Mouse (Mus musculus) heart, embryonic 10.5 days (tissue): ENCODE results near the gene Kdm6b. TPM values are rescaled to one million over a fixed set of nuclear protein-coding genes. Genes with fewer than 3 reads are reported as not detected.

Source experiments
- DNase-seq: peaks from one replicate; pipeline ENCODE4 v3.0.0-alpha.2; 2017; ENCODE audit warnings: low spot score
- H3K27ac ChIP-seq: fragments of 300-500 bp; sonication (generic); 2 replicates; pipeline ENCODE4 v1.5.1; 2016; ENCODE audit warnings: mild to moderate bottlenecking
- H3K27me3 ChIP-seq: fragments of 300-500 bp; sonication (generic); 2 replicates; pipeline ENCODE4 v1.6.1; 2016; ENCODE audit warnings: mild to moderate bottlenecking; ENCODE audit not compliant: poor library complexity, insufficient read depth, severe bottlenecking
- H3K36me3 ChIP-seq: fragments of 300-500 bp; sonication (generic); 2 replicates; pipeline ENCODE4 v1.6.1; 2016; ENCODE audit warnings: mild to moderate bottlenecking, moderate library complexity
- H3K4me1 ChIP-seq: fragments of 300-500 bp; sonication (generic); 2 replicates; pipeline ENCODE4 v1.6.1; 2016; ENCODE audit warnings: mild to moderate bottlenecking
- H3K4me3 ChIP-seq: fragments of 300-500 bp; sonication (generic); 2 replicates; pipeline ENCODE4 v1.5.1; 2016; ENCODE audit warnings: mild to moderate bottlenecking, moderate library complexity
- H3K9me3 ChIP-seq: fragments of 300-500 bp; sonication (generic); 2 replicates; pipeline ENCODE4 v1.6.1; 2016; ENCODE audit warnings: mild to moderate bottlenecking, moderate library complexity
- WGBS: fragments of 180-500 bp; shearing (Covaris S2); methylation state at CpG from one replicate; pipeline ENCODE4 v1.1.7; 2016; 5-methylcytosine and 5-hydroxymethylcytosine counted together
- polyA plus RNA-seq: library from polyadenylated mRNA; unstranded; fragments of >200 nt; fragmentation: Nextera tagmentation; extraction: Ambion mirVana; gene quantifications from 2 replicates; pipeline ENCODE4 v1.2.1, GENCODE M21; 2016

The Kdm6b gene
- polyA plus RNA-seq, result 20.9 and 26.9 TPM in 2 replicates

DNA sequence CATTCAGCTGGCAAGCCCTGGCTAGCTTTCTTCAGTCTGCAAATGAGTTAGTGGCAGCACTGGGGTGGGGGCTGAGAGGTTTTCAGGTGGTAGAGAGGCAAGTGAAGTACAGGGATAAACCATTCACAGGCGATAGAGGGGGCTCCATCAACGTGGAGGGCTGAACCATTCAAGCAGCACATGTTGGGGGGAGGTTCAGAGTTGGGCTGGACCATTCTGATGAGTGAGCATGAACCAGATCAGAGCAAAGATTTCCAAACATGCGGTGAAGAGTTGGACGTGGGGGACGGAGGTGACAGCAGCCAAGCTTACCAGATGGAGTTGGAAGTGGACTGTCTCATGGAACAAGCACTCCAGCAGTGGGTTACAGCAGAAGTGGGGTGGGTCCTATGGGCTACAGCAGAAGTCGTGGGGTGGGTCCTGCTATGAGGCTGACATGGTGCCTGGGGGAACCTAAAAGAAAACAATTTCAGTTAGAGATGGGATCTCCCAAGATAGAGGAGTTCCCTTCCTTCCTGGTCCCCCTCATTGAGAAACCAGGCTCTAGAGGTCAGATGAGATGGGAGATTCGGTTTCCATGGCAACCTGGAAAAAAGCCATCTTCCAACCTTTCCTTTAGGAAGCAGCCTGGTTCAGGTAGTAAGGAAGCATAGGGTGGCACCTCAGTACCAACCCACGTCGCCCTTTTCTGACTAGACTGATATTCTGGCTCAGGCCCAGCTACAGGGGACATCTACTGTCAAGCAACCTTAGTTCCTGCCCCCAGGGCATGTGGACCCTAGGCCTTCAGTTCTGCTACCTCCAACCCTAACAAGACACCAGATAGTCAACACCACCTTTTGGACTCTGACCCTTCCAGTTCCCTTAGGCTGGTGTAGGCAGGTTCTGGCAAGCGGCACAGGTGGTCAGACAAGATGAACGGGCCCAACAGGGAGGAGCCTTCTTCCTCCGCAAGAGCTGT, at the start of gene Kdm6b:
Gene Kdm6b (minus strand): TSS at position 455 of the 961 bp plus-strand sequence.
- H3K27ac ChIP-seq, result peak within 1 kb of the TSS; percentile 98
- no peaks in the 10 kb centered on the region for H3K27me3 ChIP-seq
- H3K36me3 ChIP-seq, result peaks cover 17% of the 10 kb centered on the region
- peak within 1 kb of the TSS; percentile 86 for H3K4me3 ChIP-seq
- H3K9me3 ChIP-seq, result no peaks in the 10 kb centered on the region
- no peak for DNase-seq
- WGBS, result 40% methylated on average over 12 of the region's 12 CpGs
- H3K4me1 ChIP-seq, result peaks cover 83% of the 10 kb centered on the region

DNA sequence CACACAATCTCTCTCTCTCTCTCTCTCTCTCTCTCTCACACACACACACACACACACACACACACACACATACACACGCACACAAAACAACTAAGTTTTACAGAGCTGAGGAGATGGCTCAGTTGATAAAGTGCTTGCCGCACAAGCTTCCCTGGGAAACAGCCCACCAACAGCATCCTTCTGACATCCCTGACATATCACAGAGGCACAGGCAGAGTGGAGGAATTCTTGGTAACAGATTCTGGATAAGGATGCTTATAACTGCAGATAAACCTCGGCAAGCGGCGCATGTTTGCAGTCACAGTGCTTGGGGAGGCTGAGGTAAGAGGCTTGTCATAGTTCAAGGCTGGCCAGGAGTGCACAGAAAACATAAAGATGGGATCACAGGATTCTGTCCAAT, 48.1 kb upstream of the Kdm6b start:
- H3K36me3 ChIP-seq, result no peaks in the 10 kb centered on the region
- H3K4me1 ChIP-seq, result peaks cover 39% of the 10 kb centered on the region
- H3K27ac ChIP-seq, result peak overlapping the region; percentile 50
- no peaks in the 10 kb centered on the region for H3K27me3 ChIP-seq
- no peak for DNase-seq
- H3K4me3 ChIP-seq, result no peak overlapping the region
- 6% methylated on average over 5 of the region's 5 CpGs for WGBS
- no peaks in the 10 kb centered on the region for H3K9me3 ChIP-seq

DNA sequence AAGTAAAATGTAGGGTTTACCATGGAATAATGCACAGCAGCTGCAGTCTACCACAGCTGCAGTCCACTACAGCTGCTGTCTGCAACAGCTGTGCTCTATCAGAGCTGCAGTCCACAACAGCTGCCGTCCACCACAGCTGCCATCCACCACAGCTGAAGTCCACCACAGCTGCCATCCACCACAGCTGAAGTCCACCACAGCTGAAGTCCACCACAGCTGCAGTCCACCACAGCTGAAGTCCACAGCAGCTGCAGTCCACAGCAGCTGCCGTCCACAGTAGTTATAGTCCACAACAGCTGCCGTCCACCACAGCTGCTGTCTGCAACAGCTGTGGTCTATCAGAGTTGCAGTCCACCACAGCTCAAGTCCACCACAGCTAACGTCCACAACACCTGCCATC, 46.4 kb upstream of the Kdm6b start:
- 57% methylated on average over 4 of the region's 4 CpGs for WGBS

DNA sequence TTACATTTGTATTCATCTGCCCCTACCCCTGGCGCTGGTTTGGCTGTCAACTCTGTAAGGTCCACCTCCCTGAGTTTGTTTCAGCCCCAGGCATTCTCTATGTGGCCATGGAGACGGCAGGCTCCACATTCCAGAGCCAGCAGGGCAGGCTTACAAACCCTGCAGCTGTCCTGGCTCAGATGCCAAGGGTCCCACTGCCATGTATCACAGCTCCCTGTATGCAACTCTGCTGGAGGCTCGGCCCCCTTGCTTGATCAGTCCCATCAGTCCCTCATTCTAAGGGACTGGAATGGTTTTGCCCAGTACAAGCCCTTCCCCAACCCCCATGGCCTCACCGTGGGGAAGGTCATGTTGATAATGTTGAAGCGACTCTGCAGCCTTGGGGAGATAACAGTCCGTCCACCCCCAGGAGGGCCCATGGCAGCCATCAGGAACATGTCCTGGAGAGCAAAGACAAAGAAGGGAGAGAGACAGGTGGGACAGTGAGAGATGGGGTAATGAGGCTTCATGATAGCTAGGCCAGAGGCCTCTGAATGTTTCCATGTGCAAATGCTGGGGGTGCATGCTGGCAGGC, 43.6 kb upstream of the Kdm6b start:
- Histone ChIP-seq H3K9me3 (no peaks in the 10 kb centered on the region), H3K27ac (peak overlapping the region; percentile 80), H3K4me1 (peaks cover 61% of the 10 kb centered on the region), H3K27me3 (no peaks in the 10 kb centered on the region), H3K4me3 (peak overlapping the region; percentile 25; the same call in 1 of the 2 replicates), H3K36me3 (no peaks in the 10 kb centered on the region)
- peak; percentile 86 for DNase-seq
- WGBS, result 5% methylated on average over 6 of the region's 6 CpGs

More for the DNA sequence above, 46.4 kb upstream of the Kdm6b start:
- no peak for DNase-seq
- H3K4me3 ChIP-seq, result no peak overlapping the region
- H3K27me3 ChIP-seq, result no peaks in the 10 kb centered on the region
- no peak overlapping the region for H3K27ac ChIP-seq
- no peaks in the 10 kb centered on the region for H3K36me3 ChIP-seq
- peaks cover 42% of the 10 kb centered on the region for H3K4me1 ChIP-seq
- H3K9me3 ChIP-seq, result no peaks in the 10 kb centered on the region

DNA sequence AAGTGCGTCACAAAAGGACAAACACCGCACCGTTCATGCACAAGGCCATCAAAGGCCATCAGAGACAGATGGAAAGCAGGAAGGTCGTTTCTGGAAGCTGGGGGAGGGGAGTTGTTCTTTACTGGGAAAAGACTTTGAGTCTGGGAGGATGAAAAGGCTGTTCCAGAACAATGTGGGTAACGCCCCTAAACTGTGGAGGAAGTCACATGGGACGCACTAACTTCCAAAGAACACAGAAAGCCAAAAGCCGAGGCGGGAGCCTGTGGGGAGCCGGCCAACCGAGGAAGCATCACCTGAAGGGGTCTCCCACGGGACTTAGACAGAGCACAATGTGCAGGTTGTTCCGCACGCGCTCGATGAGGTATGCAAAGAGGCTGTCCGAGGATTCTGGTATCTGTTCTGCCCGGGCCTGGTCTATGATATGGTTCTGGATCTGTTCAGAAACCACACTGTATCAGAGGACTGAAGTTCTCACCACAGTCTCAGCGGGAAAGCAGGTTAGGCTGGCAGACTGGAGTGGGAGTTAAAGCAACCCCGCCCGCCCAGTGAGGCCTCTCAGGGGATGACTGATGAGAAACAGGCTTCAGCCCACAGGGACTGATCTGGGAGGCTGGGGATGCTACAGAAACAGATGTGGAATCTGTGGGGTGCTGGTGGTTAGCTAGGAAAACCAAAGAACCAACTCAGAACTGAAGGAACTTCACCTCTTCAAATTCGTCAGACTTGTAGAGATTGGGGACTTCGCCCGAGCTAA, 38.8 kb upstream of the Kdm6b start:
- 34% methylated on average over 23 of the region's 23 CpGs for WGBS
- Histone ChIP-seq H3K27ac (peak overlapping the region; percentile 87), H3K9me3 (no peaks in the 10 kb centered on the region), H3K36me3 (no peaks in the 10 kb centered on the region), H3K4me3 (peak overlapping the region; percentile 35), H3K27me3 (no peaks in the 10 kb centered on the region; the same call in 1 of the 2 replicates), H3K4me1 (peaks cover 47% of the 10 kb centered on the region)
- DNase-seq, result peak; percentile 83

DNA sequence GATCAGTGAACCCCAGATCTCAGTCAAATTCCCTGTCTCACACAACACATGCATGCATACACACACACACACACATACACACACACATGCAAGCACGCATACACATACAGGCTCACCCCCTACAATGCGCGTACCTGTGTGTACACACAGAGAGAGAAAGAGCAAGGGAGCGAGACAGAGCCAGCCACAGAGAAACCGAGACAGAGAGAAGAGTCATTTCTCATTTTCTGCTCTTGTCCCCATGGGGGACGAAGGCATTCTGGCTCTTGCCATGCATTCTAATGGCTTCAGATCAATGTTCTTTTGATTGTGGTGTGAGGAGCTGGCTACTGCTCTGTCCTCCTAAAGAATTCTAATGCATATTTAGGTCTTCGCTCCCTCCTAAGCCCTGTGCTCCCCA, 33.8 kb upstream of the Kdm6b start:
- Histone ChIP-seq H3K9me3 (peaks cover 4% of the 10 kb centered on the region; the same call in 1 of the 2 replicates), H3K36me3 (no peaks in the 10 kb centered on the region), H3K27me3 (no peaks in the 10 kb centered on the region; the same call in 1 of the 2 replicates), H3K27ac (no peak overlapping the region), H3K4me3 (no peak overlapping the region), H3K4me1 (peaks cover 31% of the 10 kb centered on the region)
- WGBS, result 87% methylated on average over 7 of the region's 7 CpGs
- DNase-seq, result no peak

DNA sequence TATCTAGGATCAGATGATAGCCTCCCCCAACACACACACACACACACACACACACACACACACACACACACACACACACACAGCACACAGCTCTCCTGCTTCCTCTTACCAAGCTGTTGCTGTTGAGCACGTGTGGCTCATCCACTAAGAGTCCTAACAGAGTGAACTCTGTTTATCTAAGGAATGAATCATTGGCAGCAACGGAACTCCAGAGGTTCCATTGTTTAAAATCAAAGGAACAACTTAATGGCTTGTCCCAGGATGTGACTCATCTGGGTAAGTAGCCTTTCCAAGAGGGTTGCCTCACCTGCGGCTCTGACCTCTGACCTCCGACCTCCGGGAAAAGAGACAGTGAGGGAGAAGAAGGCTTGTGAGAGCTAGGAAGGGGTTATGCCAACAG, 29.9 kb upstream of the Kdm6b start:
- no peak for DNase-seq
- no peaks in the 10 kb centered on the region; the same call in 1 of the 2 replicates for H3K27me3 ChIP-seq
- H3K4me1 ChIP-seq, result peaks cover 21% of the 10 kb centered on the region
- H3K36me3 ChIP-seq, result no peaks in the 10 kb centered on the region
- peaks cover 4% of the 10 kb centered on the region; the same call in 1 of the 2 replicates for H3K9me3 ChIP-seq
- WGBS, result 29% methylated on average over 5 of the region's 5 CpGs
- no peak overlapping the region for H3K27ac ChIP-seq
- H3K4me3 ChIP-seq, result no peak overlapping the region

DNA sequence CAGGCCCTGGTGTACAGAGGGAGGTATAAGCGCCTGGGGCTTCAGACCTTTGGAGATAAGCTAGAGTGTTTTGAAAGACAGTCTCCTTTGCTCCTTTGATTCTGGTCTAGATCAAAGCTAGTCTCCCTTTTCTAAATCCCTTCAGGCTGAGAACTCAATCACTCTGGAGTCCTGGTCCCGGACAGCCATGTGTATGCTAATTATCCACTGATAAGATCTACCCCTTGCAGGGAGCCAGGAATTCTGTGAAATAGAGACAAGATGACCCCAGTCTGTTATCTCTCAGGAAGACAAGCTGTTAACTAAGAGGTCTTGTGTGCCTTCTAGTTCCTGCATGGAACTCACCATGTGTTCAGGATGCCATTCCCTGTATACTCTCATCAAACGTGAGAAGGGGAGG, 23.8 kb upstream of the Kdm6b start:
- DNase-seq, result no peak
- peaks cover 5% of the 10 kb centered on the region; the same call in 1 of the 2 replicates for H3K27me3 ChIP-seq
- WGBS, result 21% methylated on average over 3 of the region's 3 CpGs
- H3K36me3 ChIP-seq, result no peaks in the 10 kb centered on the region
- H3K9me3 ChIP-seq, result no peaks in the 10 kb centered on the region
- no peak overlapping the region for H3K4me3 ChIP-seq
- H3K27ac ChIP-seq, result no peak overlapping the region
- peaks cover 30% of the 10 kb centered on the region for H3K4me1 ChIP-seq

DNA sequence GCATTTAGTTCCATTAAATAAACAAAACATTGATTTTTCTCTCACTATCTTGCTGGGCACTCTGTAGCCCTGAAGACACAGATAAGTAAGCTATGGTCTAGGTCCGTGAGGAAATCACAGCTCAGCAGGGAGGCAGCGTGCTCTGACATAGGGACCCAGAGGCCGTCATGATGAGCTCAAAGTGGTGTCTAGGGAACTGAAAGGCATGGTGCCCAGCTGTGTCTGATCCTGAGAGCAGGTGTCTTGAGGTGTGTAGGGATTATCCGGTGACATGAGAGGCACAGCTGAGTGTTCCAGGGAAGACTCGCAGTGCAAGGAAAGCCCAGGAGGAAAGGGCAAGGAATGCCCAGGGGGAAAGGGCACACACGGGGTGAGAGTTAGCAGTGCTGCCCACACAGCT, 19.7 kb upstream of the Kdm6b start:
- Histone ChIP-seq H3K9me3 (no peaks in the 10 kb centered on the region), H3K4me3 (no peak overlapping the region), H3K4me1 (peaks cover 38% of the 10 kb centered on the region), H3K27me3 (peaks cover 5% of the 10 kb centered on the region; the same call in 1 of the 2 replicates), H3K36me3 (no peaks in the 10 kb centered on the region), H3K27ac (no peak overlapping the region)
- no peak for DNase-seq
- WGBS, result 53% methylated on average over 6 of the region's 6 CpGs

DNA sequence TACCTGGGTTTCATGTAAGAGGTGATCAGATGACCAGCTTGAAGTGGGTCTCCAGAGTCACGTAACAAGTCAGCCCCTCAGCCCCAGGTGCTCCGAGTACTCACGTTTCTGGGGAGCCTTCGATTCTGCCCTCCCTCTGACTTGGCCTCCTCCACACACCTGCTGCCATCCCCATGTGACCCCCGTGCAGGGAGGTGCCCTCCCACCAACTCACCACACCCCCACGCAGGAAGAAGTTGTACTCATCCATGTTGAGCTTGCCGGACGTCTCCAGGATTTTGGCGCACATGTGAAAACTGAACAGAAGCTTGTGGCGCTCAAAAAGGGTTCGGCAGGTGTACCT, 19.1 kb upstream of the Kdm6b start:
- H3K36me3 ChIP-seq, result no peaks in the 10 kb centered on the region
- 74% methylated on average over 11 of the region's 11 CpGs for WGBS

DNA sequence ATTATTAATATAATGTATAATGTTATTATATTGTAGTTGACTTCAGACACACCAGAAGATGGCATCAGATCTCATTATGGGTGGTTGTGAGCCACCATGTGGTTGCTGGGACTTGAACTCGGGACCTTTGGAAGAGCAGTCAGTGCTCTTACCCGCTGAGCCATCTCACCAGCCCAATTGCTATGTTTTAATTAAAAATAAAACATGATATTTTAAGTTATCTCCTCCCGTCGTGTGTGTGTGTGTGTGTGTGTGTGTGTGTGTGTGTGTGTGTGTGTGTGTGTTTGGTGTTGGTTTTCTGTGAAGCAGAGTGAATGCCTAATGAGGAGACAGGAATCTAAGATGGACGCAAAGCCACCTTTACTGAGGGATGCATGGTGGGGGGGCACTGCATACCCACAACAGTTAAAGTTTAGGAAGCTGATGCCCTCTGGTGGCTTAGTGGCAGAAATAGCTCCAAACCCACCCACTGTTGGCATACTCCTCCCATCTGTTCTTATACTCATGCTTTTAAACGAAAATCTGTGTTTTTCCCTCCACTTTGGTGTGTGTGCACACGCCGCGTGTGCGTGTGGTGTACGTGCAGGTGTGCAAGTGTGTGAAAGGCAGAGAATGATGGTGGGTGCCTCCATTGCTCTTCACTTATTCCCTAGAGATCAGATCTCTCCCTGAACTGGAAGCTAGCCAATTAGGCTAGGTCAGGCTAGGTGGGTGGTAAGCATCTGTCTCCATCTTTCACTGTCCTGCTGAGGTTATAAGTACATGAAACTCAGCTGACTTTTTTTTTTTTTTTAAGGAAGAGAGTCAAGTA, 18.6 kb upstream of the Kdm6b start:
- peak; percentile 82 for DNase-seq
- H3K9me3 ChIP-seq, result no peaks in the 10 kb centered on the region
- H3K27ac ChIP-seq, result no peak overlapping the region
- H3K4me3 ChIP-seq, result 0 out of 2 replicates have a peak overlapping the region, but pooled peaks have one; percentile 15
- 43% methylated on average over 11 of the region's 11 CpGs for WGBS
- H3K36me3 ChIP-seq, result no peaks in the 10 kb centered on the region
- peaks cover 5% of the 10 kb centered on the region; the same call in 1 of the 2 replicates for H3K27me3 ChIP-seq
- peaks cover 28% of the 10 kb centered on the region for H3K4me1 ChIP-seq

More for the DNA sequence above, 19.1 kb upstream of the Kdm6b start:
- Histone ChIP-seq H3K4me3 (no peak overlapping the region), H3K9me3 (no peaks in the 10 kb centered on the region), H3K27me3 (peaks cover 5% of the 10 kb centered on the region; the same call in 1 of the 2 replicates), H3K4me1 (peaks cover 34% of the 10 kb centered on the region), H3K27ac (no peak overlapping the region)
- no peak for DNase-seq

DNA sequence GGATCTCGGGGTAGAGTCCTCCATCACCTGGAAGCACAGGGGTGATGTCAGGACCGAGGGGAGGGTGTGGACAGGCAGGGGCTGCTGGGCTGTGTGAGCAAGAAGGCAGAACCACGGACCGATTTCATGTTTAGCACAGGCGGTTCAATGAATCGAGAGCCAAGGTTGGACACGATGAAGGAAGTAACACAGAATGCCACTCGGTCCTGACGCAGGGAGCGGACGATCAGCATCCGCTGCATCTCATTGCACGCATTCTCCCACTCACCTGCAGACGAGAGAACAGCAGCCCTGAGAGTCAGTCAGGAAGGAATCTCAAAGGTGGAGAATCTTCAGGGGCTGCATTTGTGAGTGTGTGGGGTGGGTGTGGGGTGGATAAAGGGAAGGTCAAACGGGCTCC, 17.2 kb upstream of the Kdm6b start:
- 84% methylated on average over 15 of the region's 15 CpGs for WGBS
- Histone ChIP-seq H3K36me3 (no peaks in the 10 kb centered on the region), H3K4me3 (no peak overlapping the region), H3K4me1 (peaks cover 25% of the 10 kb centered on the region), H3K27ac (no peak overlapping the region), H3K27me3 (peaks cover 5% of the 10 kb centered on the region; the same call in 1 of the 2 replicates), H3K9me3 (no peaks in the 10 kb centered on the region)
- DNase-seq, result no peak
